Mouse (Mus musculus): Measurements from ENCODE around the gene Hip1.

DNA sequence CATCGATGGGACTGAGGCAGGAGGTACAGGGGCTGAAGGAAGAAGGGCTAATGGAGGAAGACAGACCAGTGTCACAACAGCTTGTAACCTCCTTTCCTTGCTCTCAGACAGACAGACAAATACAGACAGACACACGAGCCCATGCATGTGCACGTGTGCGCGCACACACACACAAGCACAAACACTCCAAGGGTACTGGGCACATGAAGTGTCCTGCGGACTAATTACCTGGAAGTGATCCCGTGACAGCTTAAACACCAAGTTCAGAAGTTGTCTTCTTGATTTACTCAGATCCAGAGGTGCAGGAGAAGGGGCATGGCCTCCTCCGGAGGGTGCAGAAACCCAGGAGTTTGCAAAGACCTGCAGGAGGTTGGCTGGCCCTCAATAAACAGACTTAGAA, 40.8 kb upstream of the Hip1 start:
- TF ChIP-seq CTCF (IDR thresholded peaks at IDR 0.05; ENCODE audit: low read depth, low read length), result no peak
- no peak for TF ChIP-seq GATA1 (IDR thresholded peaks at IDR 0.05; ENCODE audit: borderline replicate concordance, low read length)
- no peak for TF ChIP-seq TAL1 (conservative IDR thresholded peaks at IDR 0.05; ENCODE audit: low read depth, low read length)
- no peak for TF ChIP-seq POLR2AphosphoS5 (IDR thresholded peaks at IDR 0.05; ENCODE audit: insufficient replicate concordance, low read depth, low read length)
- no peak for TF ChIP-seq GATA2 (IDR thresholded peaks at IDR 0.05; ENCODE audit: borderline replicate concordance, low read depth, low read length)
